Mouse (Mus musculus): Measurements from ENCODE around the gene Ifih1. TPM values are rescaled to one million over a fixed set of nuclear protein-coding genes. Genes with fewer than 3 reads are reported as not detected.

Gene Ifih1
- polyA plus RNA-seq, 1 experiment from 2014 or later, result 1.3 TPM

GRCm38 (mm10) chr2:62574250-62574649 lies 71.8 kb downstream of the Ifih1 start:
- no peaks in the 10 kb centered on the region for H3K9me3 ChIP-seq (ENCODE audit: control insufficient read depth, low read length)
- no peak overlapping the region for H3K4me3 ChIP-seq (ENCODE audit: control insufficient read depth in 1 of 2, insufficient read depth in 1 of 2, low read depth in 1 of 2, low read length in 2 of 2)
- H3K36me3 ChIP-seq (ENCODE audit: control insufficient read depth, insufficient read depth, low read length), result no peaks in the 10 kb centered on the region
- no peaks in the 10 kb centered on the region for H3K27me3 ChIP-seq (ENCODE audit: control insufficient read depth, insufficient read depth, low read length)
- H3K4me2 ChIP-seq (ENCODE audit: low read length), result no peak overlapping the region
- 75% methylated on average over 7 of the region's 7 CpGs for WGBS
- H3K4me1 ChIP-seq (ENCODE audit: control insufficient read depth in 2 of 2, insufficient read depth in 2 of 2, low read length in 2 of 2), result no peaks in the 10 kb centered on the region
- H3K27ac ChIP-seq (replicated peaks in 1 of 2; ENCODE audit: control insufficient read depth in 1 of 2, insufficient read depth in 1 of 2, low read depth in 2 of 2, low read length in 2 of 2), result no peak overlapping the region
- no peak overlapping the region for H3K9ac ChIP-seq (ENCODE audit: low read length)
- ATAC-seq (ENCODE audit: insufficient number of reproducible peaks, insufficient read depth, low FRiP score, low read depth), result no peak

DNA sequence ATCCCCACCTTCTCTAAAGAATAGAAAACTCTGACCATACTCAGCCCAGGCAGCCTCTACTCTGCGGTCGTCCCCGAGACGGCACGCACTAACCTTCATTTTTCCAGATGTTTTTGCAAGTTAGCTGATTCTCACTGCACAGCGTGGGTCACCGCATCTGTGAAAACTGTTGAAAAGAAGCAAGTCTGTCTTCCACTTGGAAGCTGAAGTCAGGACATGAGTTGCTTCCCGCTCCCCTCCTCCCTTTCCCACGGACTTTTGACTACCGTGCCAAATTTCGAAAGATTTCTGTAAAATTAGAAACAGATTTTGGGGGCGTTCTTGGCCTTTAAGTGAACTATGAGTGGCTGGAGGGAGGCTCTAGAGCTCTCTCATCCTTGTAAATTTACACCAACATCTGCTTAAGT lies 72.3 kb downstream of the Ifih1 start, which contains the start of gene Fap:
Fap (minus strand) TSS at position 323 of the 407 bp plus-strand sequence.
- Histone ChIP-seq H3K27ac (replicated peaks in 1 of 2; ENCODE audit: control insufficient read depth in 1 of 2, insufficient read depth in 1 of 2, low read depth in 2 of 2, low read length in 2 of 2) (peak within 1 kb of the TSS in 1 of 2 experiments; percentile 21; a peak in 2 of 4 replicates), H3K36me3 (ENCODE audit: control insufficient read depth, insufficient read depth, low read length) (no peaks in the 10 kb centered on the region), H3K9ac (ENCODE audit: low read length) (no peak within 1 kb of the TSS), H3K27me3 (ENCODE audit: control insufficient read depth, insufficient read depth, low read length) (no peaks in the 10 kb centered on the region), H3K4me1 (ENCODE audit: control insufficient read depth in 2 of 2, insufficient read depth in 2 of 2, low read length in 2 of 2) (no peaks in the 10 kb centered on the region), H3K4me3 (ENCODE audit: control insufficient read depth in 1 of 2, insufficient read depth in 1 of 2, low read depth in 1 of 2, low read length in 2 of 2) (0 out of 4 replicates have a peak within 1 kb of the TSS, but pooled peaks have one; percentile 1 to 7), H3K9me3 (ENCODE audit: control insufficient read depth, low read length) (no peaks in the 10 kb centered on the region), H3K4me2 (ENCODE audit: low read length) (peak within 1 kb of the TSS; percentile 13)
- no peak for ATAC-seq (ENCODE audit: insufficient number of reproducible peaks, insufficient read depth, low FRiP score, low read depth)
- WGBS, result 77% methylated on average over 12 of the region's 12 CpGs

GRCm38 (mm10) chr2:62573099-62573752 lies 72.8 kb downstream of the Ifih1 start:
- Histone ChIP-seq H3K9ac (ENCODE audit: low read length) (no peak overlapping the region), H3K27me3 (ENCODE audit: control insufficient read depth, insufficient read depth, low read length) (no peaks in the 10 kb centered on the region), H3K4me3 (ENCODE audit: control insufficient read depth in 1 of 2, insufficient read depth in 1 of 2, low read depth in 1 of 2, low read length in 2 of 2) (0 out of 4 replicates have a peak overlapping the region, but pooled peaks of 1 of the 2 experiments have one; percentile 7), H3K36me3 (ENCODE audit: control insufficient read depth, insufficient read depth, low read length) (no peaks in the 10 kb centered on the region), H3K4me2 (ENCODE audit: low read length) (peak overlapping the region; percentile 13), H3K4me1 (ENCODE audit: control insufficient read depth in 2 of 2, insufficient read depth in 2 of 2, low read length in 2 of 2) (no peaks in the 10 kb centered on the region), H3K27ac (replicated peaks in 1 of 2; ENCODE audit: control insufficient read depth in 1 of 2, insufficient read depth in 1 of 2, low read depth in 2 of 2, low read length in 2 of 2) (no peak overlapping the region; a peak in 2 of 4 replicates), H3K9me3 (ENCODE audit: control insufficient read depth, low read length) (no peaks in the 10 kb centered on the region)
- WGBS, result 78% methylated on average over 10 of the region's 10 CpGs
- no peak for ATAC-seq (ENCODE audit: insufficient number of reproducible peaks, insufficient read depth, low FRiP score, low read depth)

- H3K4me1 ChIP-seq (ENCODE audit: control insufficient read depth in 2 of 2, insufficient read depth in 2 of 2, low read length in 2 of 2), result no peaks in the 10 kb centered on the region
- no peak overlapping the region for H3K27ac ChIP-seq (replicated peaks in 1 of 2; ENCODE audit: control insufficient read depth in 1 of 2, insufficient read depth in 1 of 2, low read depth in 2 of 2, low read length in 2 of 2)
- no peaks in the 10 kb centered on the region for H3K36me3 ChIP-seq (ENCODE audit: control insufficient read depth, insufficient read depth, low read length)
- H3K9me3 ChIP-seq (ENCODE audit: control insufficient read depth, low read length), result no peaks in the 10 kb centered on the region
- no peak overlapping the region for H3K4me3 ChIP-seq (ENCODE audit: control insufficient read depth in 1 of 2, insufficient read depth in 1 of 2, low read depth in 1 of 2, low read length in 2 of 2)
- H3K27me3 ChIP-seq (ENCODE audit: control insufficient read depth, insufficient read depth, low read length), result no peaks in the 10 kb centered on the region
- no peak overlapping the region for H3K4me2 ChIP-seq (ENCODE audit: low read length)
- no peak for ATAC-seq (ENCODE audit: insufficient number of reproducible peaks, insufficient read depth, low FRiP score, low read depth)
- WGBS, result 76% methylated on average over 1 of the region's 1 CpGs
- H3K9ac ChIP-seq (ENCODE audit: low read length), result no peak overlapping the region
Observed at GRCm38 (mm10) chr2:62564687-62565086, 81.4 kb downstream of the Ifih1 start.

DNA sequence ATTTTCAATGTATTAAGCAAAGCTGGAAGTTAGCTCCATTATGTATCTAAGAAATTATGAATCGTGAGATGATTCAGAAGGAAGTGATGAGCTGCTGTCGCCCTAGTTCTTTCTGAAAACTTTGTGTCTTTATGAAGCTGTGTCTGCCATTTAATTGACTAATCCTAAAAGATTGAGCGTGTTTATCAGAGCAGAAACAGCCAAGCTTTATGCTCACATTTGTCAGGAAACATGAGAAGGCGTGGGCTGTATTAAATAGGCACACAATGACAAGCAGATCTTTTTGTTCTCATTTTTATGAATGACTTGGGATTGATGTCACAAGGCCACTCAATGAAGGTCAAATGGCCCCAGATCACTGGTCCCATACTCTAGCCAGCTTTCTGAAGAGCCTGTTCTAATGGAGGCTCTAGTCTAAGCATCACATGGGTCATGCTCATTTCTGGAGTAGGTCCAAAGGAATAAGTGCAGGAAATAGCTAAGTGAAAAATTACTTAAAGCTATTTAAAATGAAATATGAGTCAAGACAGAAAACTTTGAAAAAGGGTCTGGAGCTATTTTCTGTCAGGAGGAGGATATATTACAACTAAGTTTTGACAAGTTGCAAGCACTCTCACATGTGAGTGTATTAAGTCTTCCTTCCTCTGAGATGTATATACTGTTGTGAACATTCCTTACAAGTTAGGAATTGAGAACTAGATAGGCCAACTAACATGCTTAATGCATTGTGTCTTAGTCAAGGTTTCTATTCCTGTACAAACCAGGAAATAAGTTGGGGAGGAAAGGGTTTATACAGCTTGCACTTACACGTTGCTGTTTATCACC lies 83.2 kb downstream of the Ifih1 start:
- Histone ChIP-seq H3K36me3 (ENCODE audit: control insufficient read depth, insufficient read depth, low read length) (no peaks in the 10 kb centered on the region), H3K27me3 (ENCODE audit: control insufficient read depth, insufficient read depth, low read length) (no peaks in the 10 kb centered on the region), H3K4me1 (ENCODE audit: control insufficient read depth in 2 of 2, insufficient read depth in 2 of 2, low read length in 2 of 2) (no peaks in the 10 kb centered on the region), H3K27ac (replicated peaks in 1 of 2; ENCODE audit: control insufficient read depth in 1 of 2, insufficient read depth in 1 of 2, low read depth in 2 of 2, low read length in 2 of 2) (no peak overlapping the region), H3K4me2 (ENCODE audit: low read length) (no peak overlapping the region), H3K4me3 (ENCODE audit: control insufficient read depth in 1 of 2, insufficient read depth in 1 of 2, low read depth in 1 of 2, low read length in 2 of 2) (no peak overlapping the region), H3K9me3 (ENCODE audit: control insufficient read depth, low read length) (no peaks in the 10 kb centered on the region), H3K9ac (ENCODE audit: low read length) (no peak overlapping the region)
- 68% methylated on average over 5 of the region's 5 CpGs for WGBS
- no peak for ATAC-seq (ENCODE audit: insufficient number of reproducible peaks, insufficient read depth, low FRiP score, low read depth)

GRCm38 (mm10) chr2:62557417-62557816 lies 88.6 kb downstream of the Ifih1 start:
- no peak overlapping the region for H3K27ac ChIP-seq (replicated peaks in 1 of 2; ENCODE audit: control insufficient read depth in 1 of 2, insufficient read depth in 1 of 2, low read depth in 2 of 2, low read length in 2 of 2)
- H3K4me3 ChIP-seq (ENCODE audit: control insufficient read depth in 1 of 2, insufficient read depth in 1 of 2, low read depth in 1 of 2, low read length in 2 of 2), result no peak overlapping the region
- H3K36me3 ChIP-seq (ENCODE audit: control insufficient read depth, insufficient read depth, low read length), result no peaks in the 10 kb centered on the region
- no peaks in the 10 kb centered on the region for H3K27me3 ChIP-seq (ENCODE audit: control insufficient read depth, insufficient read depth, low read length)
- no peaks in the 10 kb centered on the region for H3K9me3 ChIP-seq (ENCODE audit: control insufficient read depth, low read length)
- 69% methylated on average over 2 of the region's 2 CpGs for WGBS
- no peak overlapping the region for H3K9ac ChIP-seq (ENCODE audit: low read length)
- ATAC-seq (ENCODE audit: insufficient number of reproducible peaks, insufficient read depth, low FRiP score, low read depth), result no peak
- no peak overlapping the region for H3K4me2 ChIP-seq (ENCODE audit: low read length)
- H3K4me1 ChIP-seq (ENCODE audit: control insufficient read depth in 2 of 2, insufficient read depth in 2 of 2, low read length in 2 of 2), result no peaks in the 10 kb centered on the region

GRCm38 (mm10) chr2:62556349-62556748 lies 89.7 kb downstream of the Ifih1 start:
- Histone ChIP-seq H3K9ac (ENCODE audit: low read length) (no peak overlapping the region), H3K27me3 (ENCODE audit: control insufficient read depth, insufficient read depth, low read length) (no peaks in the 10 kb centered on the region), H3K36me3 (ENCODE audit: control insufficient read depth, insufficient read depth, low read length) (no peaks in the 10 kb centered on the region), H3K4me2 (ENCODE audit: low read length) (no peak overlapping the region), H3K4me1 (ENCODE audit: control insufficient read depth in 2 of 2, insufficient read depth in 2 of 2, low read length in 2 of 2) (no peaks in the 10 kb centered on the region), H3K4me3 (ENCODE audit: control insufficient read depth in 1 of 2, insufficient read depth in 1 of 2, low read depth in 1 of 2, low read length in 2 of 2) (no peak overlapping the region), H3K27ac (replicated peaks in 1 of 2; ENCODE audit: control insufficient read depth in 1 of 2, insufficient read depth in 1 of 2, low read depth in 2 of 2, low read length in 2 of 2) (no peak overlapping the region), H3K9me3 (ENCODE audit: control insufficient read depth, low read length) (no peaks in the 10 kb centered on the region)
- no peak for ATAC-seq (ENCODE audit: insufficient number of reproducible peaks, insufficient read depth, low FRiP score, low read depth)
- WGBS, result 90% methylated on average over 9 of the region's 9 CpGs

Measured in heart, embryonic 14.5 days (tissue).